Mouse (Mus musculus): ENCODE measurements around the gene Ifnz. TPM values are rescaled to one million over a fixed set of nuclear protein-coding genes. Genes with fewer than 3 reads are reported as not detected.
"Not testable (repeated sequence)": the region's sequence is repeated elsewhere in the genome, so short reads cannot be mapped to it uniquely, and the experiment has no call there.

The Ifnz gene
- polyA plus RNA-seq, 1 experiment from 2014 or later: not detected

DNA sequence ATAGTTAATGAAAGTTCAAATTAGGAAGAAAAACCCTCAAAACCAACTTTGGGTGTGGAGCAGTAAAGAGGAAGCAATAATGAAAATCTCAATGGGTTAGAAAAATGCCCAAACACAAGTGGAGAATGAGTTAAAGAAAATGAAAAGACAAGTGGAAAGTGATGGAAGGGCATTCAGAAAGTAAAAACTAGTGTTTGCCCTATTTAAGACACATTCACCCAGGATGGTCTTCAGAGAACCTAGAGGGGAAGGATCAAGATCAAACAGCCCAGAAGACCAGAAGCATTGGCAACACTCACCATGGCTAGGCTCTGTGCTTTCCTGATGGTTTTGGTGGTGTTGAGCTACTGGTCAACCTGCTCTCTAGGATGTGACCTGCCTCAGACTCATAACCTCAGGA, 45.2 kb downstream of the Ifnz start, which contains the start of gene Ifna6:
Ifna6 (plus strand) TSS at position 301 of the 400 bp plus-strand sequence.
- H3K27ac ChIP-seq (replicated peaks); H3K4me3 ChIP-seq; H3K27me3 ChIP-seq (replicated peaks); H3K4me1 ChIP-seq; ATAC-seq (ENCODE audit: extremely low read depth, insufficient number of reproducible peaks, low FRiP score, low TSS enrichment); H3K9ac ChIP-seq; H3K36me3 ChIP-seq; H3K9me3 ChIP-seq; H3K4me2 ChIP-seq: not testable (repeated sequence)

DNA sequence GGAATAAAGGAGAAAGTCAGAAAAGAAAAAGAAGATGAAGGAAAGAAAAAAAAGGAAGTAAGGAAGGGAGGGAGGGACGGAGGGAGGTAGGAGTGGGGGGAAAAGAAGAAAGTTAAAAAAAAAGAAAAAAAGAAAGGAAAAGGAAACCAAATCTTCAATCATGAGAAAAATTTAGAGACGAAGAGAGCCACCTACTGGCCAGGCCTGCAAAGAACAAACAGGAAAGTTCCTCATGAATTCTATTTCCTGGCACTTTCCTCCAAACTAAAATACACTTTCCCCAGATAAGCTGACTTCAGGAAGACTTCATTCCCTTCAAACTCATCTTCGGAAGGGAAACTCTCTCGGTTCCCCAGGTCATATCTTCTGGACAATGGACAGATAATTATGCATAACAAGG, 48.6 kb downstream of the Ifnz start:
- Histone ChIP-seq H3K27me3 (replicated peaks) (0 out of 2 replicates have a peak, but pooled peaks cover 2% of the 10 kb centered on the region), H3K4me1 (no peaks in the 10 kb centered on the region), H3K27ac (replicated peaks) (no peak overlapping the region), H3K9ac (no peak overlapping the region), H3K36me3 (no peaks in the 10 kb centered on the region), H3K4me3 (no peak overlapping the region), H3K9me3 (no peaks in the 10 kb centered on the region), H3K4me2 (no peak overlapping the region)
- 14% methylated on average over 4 of the region's 4 CpGs for WGBS
- no peak for ATAC-seq (ENCODE audit: extremely low read depth, insufficient number of reproducible peaks, low FRiP score, low TSS enrichment)

Other genes starting within 250 kb of the Ifnz start
- not detected in 2 replicates for gene Ifna15, start 223.9 kb upstream of the Ifnz start, polyA plus RNA-seq (2015; fragmentation: Nextera tagmentation; extraction: Ambion mirVana)
- gene Ifna14, start 210.3 kb upstream of the Ifnz start, polyA plus RNA-seq (2015; fragmentation: Nextera tagmentation; extraction: Ambion mirVana): not detected in 2 replicates
- gene Ifna9, start 189.7 kb upstream of the Ifnz start, polyA plus RNA-seq (2015; fragmentation: Nextera tagmentation; extraction: Ambion mirVana): not detected in 2 replicates
- not detected in 2 replicates for gene Ifna12, start 178.8 kb upstream of the Ifnz start, polyA plus RNA-seq (2015; fragmentation: Nextera tagmentation; extraction: Ambion mirVana)
- gene C87499, start 147.7 kb upstream of the Ifnz start, polyA plus RNA-seq (2015; fragmentation: Nextera tagmentation; extraction: Ambion mirVana): not detected in 2 replicates
- gene Ifna13, start 137.7 kb upstream of the Ifnz start, polyA plus RNA-seq (2015; fragmentation: Nextera tagmentation; extraction: Ambion mirVana): not detected in 2 replicates
- gene Ifna16, start 105.2 kb upstream of the Ifnz start, polyA plus RNA-seq (2015; fragmentation: Nextera tagmentation; extraction: Ambion mirVana): not detected in 2 replicates
- not detected in 2 replicates for gene Ifna2, start 98.2 kb upstream of the Ifnz start, polyA plus RNA-seq (2015; fragmentation: Nextera tagmentation; extraction: Ambion mirVana)
- gene Ifnab, start 90.8 kb upstream of the Ifnz start, polyA plus RNA-seq (2015; fragmentation: Nextera tagmentation; extraction: Ambion mirVana): not detected in 2 replicates
- 0.33 and 0.84 TPM in 2 replicates for gene Gm26566, start 60.3 kb upstream of the Ifnz start, polyA plus RNA-seq (2015; fragmentation: Nextera tagmentation; extraction: Ambion mirVana)
- gene Klhl9, start 59.7 kb upstream of the Ifnz start, polyA plus RNA-seq (2015; fragmentation: Nextera tagmentation; extraction: Ambion mirVana): 70.7 and 76.5 TPM in 2 replicates
- not detected in 2 replicates for gene Gm13271, start 27.3 kb upstream of the Ifnz start, polyA plus RNA-seq (2015; fragmentation: Nextera tagmentation; extraction: Ambion mirVana)
- 0.20 and 0.31 TPM in 2 replicates for gene Gm13283, start 22.0 kb upstream of the Ifnz start, polyA plus RNA-seq (2015; fragmentation: Nextera tagmentation; extraction: Ambion mirVana)
- gene Gm13290, start 8.3 kb upstream of the Ifnz start, polyA plus RNA-seq (2015; fragmentation: Nextera tagmentation; extraction: Ambion mirVana): 0.29 TPM in 1 of 2 replicates, not detected in the other
- not detected in 2 replicates for gene Gm13289, start 5.2 kb upstream of the Ifnz start, polyA plus RNA-seq (2015; fragmentation: Nextera tagmentation; extraction: Ambion mirVana)
- gene Gm13272, start 2.3 kb upstream of the Ifnz start, polyA plus RNA-seq (2015; fragmentation: Nextera tagmentation; extraction: Ambion mirVana): not detected in 2 replicates
- not detected in 2 replicates for gene Gm13276, start 3.6 kb downstream of the Ifnz start, polyA plus RNA-seq (2015; fragmentation: Nextera tagmentation; extraction: Ambion mirVana)
- gene Gm13277, start 6.5 kb downstream of the Ifnz start, polyA plus RNA-seq (2015; fragmentation: Nextera tagmentation; extraction: Ambion mirVana): not detected in 2 replicates
- not detected in 2 replicates for gene Gm13278, start 9.4 kb downstream of the Ifnz start, polyA plus RNA-seq (2015; fragmentation: Nextera tagmentation; extraction: Ambion mirVana)
- gene Gm13275, start 12.4 kb downstream of the Ifnz start, polyA plus RNA-seq (2015; fragmentation: Nextera tagmentation; extraction: Ambion mirVana): not detected in 2 replicates
- not detected in 2 replicates for gene Gm13279, start 15.3 kb downstream of the Ifnz start, polyA plus RNA-seq (2015; fragmentation: Nextera tagmentation; extraction: Ambion mirVana)
- 0.68 and 0.82 TPM in 2 replicates for gene Gm13285, start 17.5 kb downstream of the Ifnz start, polyA plus RNA-seq (2015; fragmentation: Nextera tagmentation; extraction: Ambion mirVana)
- gene Gm13287, start 21.1 kb downstream of the Ifnz start, polyA plus RNA-seq (2015; fragmentation: Nextera tagmentation; extraction: Ambion mirVana): not detected in 2 replicates
- gene Gm13288, start 23.4 kb downstream of the Ifnz start, polyA plus RNA-seq (2015; fragmentation: Nextera tagmentation; extraction: Ambion mirVana): not detected in 2 replicates
- not detected in 2 replicates for gene Ifna7, start 34.1 kb downstream of the Ifnz start, polyA plus RNA-seq (2015; fragmentation: Nextera tagmentation; extraction: Ambion mirVana)
- gene Ifna11, start 37.8 kb downstream of the Ifnz start, polyA plus RNA-seq (2015; fragmentation: Nextera tagmentation; extraction: Ambion mirVana): not detected in 2 replicates
- gene Ifna6, start 45.3 kb downstream of the Ifnz start, polyA plus RNA-seq (2015; fragmentation: Nextera tagmentation; extraction: Ambion mirVana): not detected in 2 replicates
- not detected in 2 replicates for gene Ifna5, start 53.4 kb downstream of the Ifnz start, polyA plus RNA-seq (2015; fragmentation: Nextera tagmentation; extraction: Ambion mirVana)
- not detected in 2 replicates for gene Ifna4, start 59.7 kb downstream of the Ifnz start, polyA plus RNA-seq (2015; fragmentation: Nextera tagmentation; extraction: Ambion mirVana)
- gene Ifna1, start 68.0 kb downstream of the Ifnz start, polyA plus RNA-seq (2015; fragmentation: Nextera tagmentation; extraction: Ambion mirVana): not detected in 2 replicates
- not detected in 2 replicates for gene Ifne, start 98.1 kb downstream of the Ifnz start, polyA plus RNA-seq (2015; fragmentation: Nextera tagmentation; extraction: Ambion mirVana)

Measured in heart, embryonic 13.5 days (tissue).